Mouse (Mus musculus): ENCODE results near the gene Tmem206. TPM values are rescaled to one million over a fixed set of nuclear protein-coding genes. Genes with fewer than 3 reads are reported as not detected.

The Tmem206 gene
- polyA plus RNA-seq, 1 experiment = 20.2 TPM

- H3K27ac ChIP-seq (ENCODE audit: control insufficient read depth, insufficient read depth, low read depth, low read length) = no peak overlapping the region; the same call in 1 of the 2 replicates
- TF ChIP-seq CTCF (IDR thresholded peaks at IDR 0.05; ENCODE audit: control insufficient read depth, insufficient read depth, insufficient replicate concordance, low read depth, low read length) (no peak), POLR2A (IDR thresholded peaks at IDR 0.05; ENCODE audit: control insufficient read depth, low read depth, low read length) (no peak)
- no peak overlapping the region for H3K4me3 ChIP-seq (ENCODE audit: control insufficient read depth, low read depth, low read length)
- H3K4me1 ChIP-seq (ENCODE audit: control insufficient read depth, insufficient read depth, low read length) = peaks cover 3% of the 10 kb centered on the region; the same call in 1 of the 2 replicates
- no peaks in the 10 kb centered on the region for H3K27me3 ChIP-seq (ENCODE audit: control insufficient read depth, insufficient read depth, low read length)
- H3K36me3 ChIP-seq (ENCODE audit: control insufficient read depth, insufficient read depth, low read length) = no peaks in the 10 kb centered on the region
These were observed 7.0 kb upstream of the Tmem206 start for GRCm38 (mm10) chr1:191318686-191319085.

DNA sequence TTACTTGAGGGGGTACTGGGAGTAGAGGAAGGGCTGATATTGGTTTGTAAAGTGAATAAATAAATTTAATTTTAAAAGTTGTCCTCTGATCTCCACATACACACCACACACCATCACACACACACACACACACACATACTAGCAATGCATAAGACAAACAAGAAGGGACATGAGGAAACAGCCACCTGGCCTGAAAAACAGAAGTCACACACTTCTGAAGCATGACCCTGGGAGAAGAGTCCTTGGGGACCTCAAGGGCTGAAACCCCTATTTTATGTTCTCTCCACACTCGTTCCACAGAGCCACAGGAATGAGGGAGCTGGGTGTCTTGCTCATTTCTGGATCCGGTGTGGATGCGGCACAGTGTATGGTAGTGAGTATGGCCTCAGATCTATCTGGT, 2.3 kb upstream of the Tmem206 start:
- H3K27ac ChIP-seq (ENCODE audit: control insufficient read depth, insufficient read depth, low read depth, low read length) = no peak overlapping the region
- H3K27me3 ChIP-seq (ENCODE audit: control insufficient read depth, insufficient read depth, low read length) = no peaks in the 10 kb centered on the region
- H3K4me3 ChIP-seq (ENCODE audit: control insufficient read depth, low read depth, low read length) = no peak overlapping the region
- TF ChIP-seq POLR2A (IDR thresholded peaks at IDR 0.05; ENCODE audit: control insufficient read depth, low read depth, low read length) (no peak), CTCF (IDR thresholded peaks at IDR 0.05; ENCODE audit: control insufficient read depth, insufficient read depth, insufficient replicate concordance, low read depth, low read length) (no peak)
- peaks cover 8% of the 10 kb centered on the region for H3K4me1 ChIP-seq (ENCODE audit: control insufficient read depth, insufficient read depth, low read length)
- no peaks in the 10 kb centered on the region for H3K36me3 ChIP-seq (ENCODE audit: control insufficient read depth, insufficient read depth, low read length)

GRCm38 (mm10) chr1:191324733-191325590, 750 bp upstream of the Tmem206 start:
- no peak overlapping the region for H3K27ac ChIP-seq (ENCODE audit: control insufficient read depth, insufficient read depth, low read depth, low read length)
- no peak for TF ChIP-seq CTCF (IDR thresholded peaks at IDR 0.05; ENCODE audit: control insufficient read depth, insufficient read depth, insufficient replicate concordance, low read depth, low read length)
- no peak for TF ChIP-seq POLR2A (IDR thresholded peaks at IDR 0.05; ENCODE audit: control insufficient read depth, low read depth, low read length)
- no peak overlapping the region for H3K4me3 ChIP-seq (ENCODE audit: control insufficient read depth, low read depth, low read length)

DNA sequence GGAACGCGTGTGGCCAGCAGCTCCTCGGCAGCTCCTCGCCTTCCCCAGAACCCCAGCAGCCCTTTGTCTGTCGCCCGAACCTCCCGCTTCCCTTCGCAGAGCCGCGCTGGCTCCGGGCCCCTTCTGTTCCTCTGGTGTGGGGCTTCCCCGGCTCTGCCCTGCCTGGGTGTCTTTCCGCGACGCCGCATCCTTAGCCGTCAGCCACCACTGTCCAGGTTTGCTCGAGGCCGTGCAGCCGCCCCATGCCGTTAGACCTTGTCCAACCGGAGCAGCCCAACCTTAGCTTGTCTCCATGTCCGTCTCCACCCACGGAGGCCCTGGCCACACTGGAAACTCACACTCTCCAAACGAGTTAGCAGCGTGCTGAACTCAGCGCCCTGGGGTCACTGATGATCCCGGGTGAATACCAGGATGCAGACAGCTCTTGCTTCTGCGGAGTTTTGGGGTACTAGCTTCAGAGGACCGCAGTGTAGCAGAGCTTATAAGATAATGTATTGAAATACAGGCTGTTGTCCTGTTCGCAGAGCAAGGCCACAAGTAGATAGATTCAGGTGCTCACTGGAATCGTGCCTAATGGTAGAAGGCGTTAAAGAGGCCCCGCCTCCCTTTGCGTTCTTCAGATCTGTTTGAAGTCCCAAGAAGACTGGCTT, 646 bp downstream of the Tmem206 start:
- H3K4me3 ChIP-seq (ENCODE audit: control insufficient read depth, low read depth, low read length) = peak overlapping the region; percentile 90
- no peaks in the 10 kb centered on the region for H3K36me3 ChIP-seq (ENCODE audit: control insufficient read depth, insufficient read depth, low read length)
- H3K27me3 ChIP-seq (ENCODE audit: control insufficient read depth, insufficient read depth, low read length) = no peaks in the 10 kb centered on the region
- peaks cover 8% of the 10 kb centered on the region for H3K4me1 ChIP-seq (ENCODE audit: control insufficient read depth, insufficient read depth, low read length)
- TF ChIP-seq POLR2A (IDR thresholded peaks at IDR 0.05; ENCODE audit: control insufficient read depth, low read depth, low read length) = no peak
- no peak for TF ChIP-seq CTCF (IDR thresholded peaks at IDR 0.05; ENCODE audit: control insufficient read depth, insufficient read depth, insufficient replicate concordance, low read depth, low read length)
- peak overlapping the region; percentile 2 for H3K27ac ChIP-seq (ENCODE audit: control insufficient read depth, insufficient read depth, low read depth, low read length)

More at GRCm38 (mm10) chr1:191324733-191325590, 750 bp upstream of the Tmem206 start:
- Histone ChIP-seq H3K36me3 (ENCODE audit: control insufficient read depth, insufficient read depth, low read length) (no peaks in the 10 kb centered on the region), H3K27me3 (ENCODE audit: control insufficient read depth, insufficient read depth, low read length) (no peaks in the 10 kb centered on the region), H3K4me1 (ENCODE audit: control insufficient read depth, insufficient read depth, low read length) (peaks cover 8% of the 10 kb centered on the region)

DNA sequence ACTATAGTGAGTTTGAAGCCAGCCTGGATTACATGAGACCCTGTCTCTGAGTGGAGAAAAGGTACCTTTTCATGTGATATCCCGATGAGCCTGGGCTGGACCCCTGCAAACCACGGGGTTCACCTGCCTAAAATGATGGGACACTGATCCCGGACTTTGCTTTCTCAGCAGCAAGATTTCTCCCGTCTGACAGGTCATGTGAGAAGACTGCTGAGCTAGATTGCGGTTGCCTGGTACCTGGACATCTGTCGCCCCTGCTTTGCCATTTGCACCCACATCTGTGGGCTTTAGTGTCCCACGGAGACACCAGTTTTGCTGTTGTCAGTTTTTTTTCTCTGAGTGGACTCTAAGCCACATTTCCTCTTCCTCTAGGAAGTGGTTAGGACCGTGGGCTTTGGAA, 1.5 kb downstream of the Tmem206 start:
- no peak for TF ChIP-seq CTCF (IDR thresholded peaks at IDR 0.05; ENCODE audit: control insufficient read depth, insufficient read depth, insufficient replicate concordance, low read depth, low read length)
- no peak for TF ChIP-seq POLR2A (IDR thresholded peaks at IDR 0.05; ENCODE audit: control insufficient read depth, low read depth, low read length)
- no peaks in the 10 kb centered on the region for H3K36me3 ChIP-seq (ENCODE audit: control insufficient read depth, insufficient read depth, low read length)
- peak overlapping the region; percentile 17 for H3K4me3 ChIP-seq (ENCODE audit: control insufficient read depth, low read depth, low read length)

DNA sequence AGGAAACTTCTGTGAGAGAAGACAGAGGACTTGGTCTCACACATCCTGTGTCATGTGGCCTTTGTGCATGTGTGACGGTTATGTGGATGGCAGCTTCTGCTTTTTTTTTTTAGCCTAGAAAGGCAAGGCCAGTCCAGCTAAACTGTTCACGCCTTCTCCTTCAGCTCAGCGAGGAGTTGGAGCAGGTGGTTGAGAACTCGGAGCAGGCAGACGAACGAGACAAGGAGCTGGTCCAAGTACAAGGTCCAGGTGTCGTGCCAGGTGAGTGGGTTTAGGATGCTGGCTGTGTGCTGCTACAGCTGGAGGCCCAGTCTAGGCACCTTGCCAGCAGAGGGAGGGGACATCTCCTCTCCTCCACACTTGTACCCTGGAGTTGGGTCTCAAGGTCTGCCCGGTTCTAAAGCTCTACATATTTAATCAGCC, 2.3 kb downstream of the Tmem206 start:
- Histone ChIP-seq H3K36me3 (ENCODE audit: control insufficient read depth, insufficient read depth, low read length) (no peaks in the 10 kb centered on the region), H3K4me1 (ENCODE audit: control insufficient read depth, insufficient read depth, low read length) (peaks cover 8% of the 10 kb centered on the region), H3K27ac (ENCODE audit: control insufficient read depth, insufficient read depth, low read depth, low read length) (peak overlapping the region; percentile 36), H3K27me3 (ENCODE audit: control insufficient read depth, insufficient read depth, low read length) (no peaks in the 10 kb centered on the region), H3K4me3 (ENCODE audit: control insufficient read depth, low read depth, low read length) (no peak overlapping the region)
- no peak for TF ChIP-seq CTCF (IDR thresholded peaks at IDR 0.05; ENCODE audit: control insufficient read depth, insufficient read depth, insufficient replicate concordance, low read depth, low read length)
- TF ChIP-seq POLR2A (IDR thresholded peaks at IDR 0.05; ENCODE audit: control insufficient read depth, low read depth, low read length) = no peak

More for the DNA sequence above, 1.5 kb downstream of the Tmem206 start:
- Histone ChIP-seq H3K4me1 (ENCODE audit: control insufficient read depth, insufficient read depth, low read length) (peaks cover 8% of the 10 kb centered on the region), H3K27me3 (ENCODE audit: control insufficient read depth, insufficient read depth, low read length) (no peaks in the 10 kb centered on the region), H3K27ac (ENCODE audit: control insufficient read depth, insufficient read depth, low read depth, low read length) (peak overlapping the region; percentile 36)

GRCm38 (mm10) chr1:191330356-191330755, 4.6 kb downstream of the Tmem206 start:
- TF ChIP-seq POLR2A (IDR thresholded peaks at IDR 0.05; ENCODE audit: control insufficient read depth, low read depth, low read length) (no peak), CTCF (IDR thresholded peaks at IDR 0.05; ENCODE audit: control insufficient read depth, insufficient read depth, insufficient replicate concordance, low read depth, low read length) (no peak)
- peaks cover 10% of the 10 kb centered on the region for H3K4me1 ChIP-seq (ENCODE audit: control insufficient read depth, insufficient read depth, low read length)
- H3K36me3 ChIP-seq (ENCODE audit: control insufficient read depth, insufficient read depth, low read length) = no peaks in the 10 kb centered on the region
- no peak overlapping the region for H3K4me3 ChIP-seq (ENCODE audit: control insufficient read depth, low read depth, low read length)
- no peak overlapping the region for H3K27ac ChIP-seq (ENCODE audit: control insufficient read depth, insufficient read depth, low read depth, low read length)
- no peaks in the 10 kb centered on the region for H3K27me3 ChIP-seq (ENCODE audit: control insufficient read depth, insufficient read depth, low read length)
